Mouse (Mus musculus) heart, embryonic 16.5 days (tissue): ENCODE measurements around the gene Prkce. TPM values are rescaled to one million over a fixed set of nuclear protein-coding genes. Genes with fewer than 3 reads are reported as not detected.

Experiments used
- ATAC-seq: fragments of 200-750 bp; cut with Nextera tagmentation; replicated peaks from 2 replicates; pipeline ENCODE4 v1.8.0; 2017; ENCODE audit warnings: moderate number of reproducible peaks; ENCODE audit not compliant: insufficient read depth, low FRiP score; ENCODE audit errors: extremely low read depth
- H3K27ac ChIP-seq: fragments of 300-500 bp; sonication (generic); 2 replicates; pipeline ENCODE4 v1.5.1; 2014; ENCODE audit warnings: mild to moderate bottlenecking, low read length, control low read depth, moderate library complexity
- H3K27me3 ChIP-seq: fragments of 300-500 bp; sonication (generic); 2 replicates; pipeline ENCODE4 v1.6.1; 2014; ENCODE audit warnings: low read length, mixed read lengths; ENCODE audit not compliant: control insufficient read depth, insufficient read depth
- H3K36me3 ChIP-seq: fragments of 300-500 bp; sonication (generic); 2 replicates; pipeline ENCODE4 v1.6.1; 2014; ENCODE audit not compliant: control insufficient read depth, insufficient read depth
- H3K4me1 ChIP-seq: fragments of 300-500 bp; sonication (generic); 2 replicates; pipeline ENCODE4 v1.6.1; 2014; ENCODE audit warnings: low read length, mixed read lengths; ENCODE audit not compliant: control insufficient read depth, insufficient read depth
- H3K4me2 ChIP-seq: fragments of 300-500 bp; sonication (generic); 2 replicates; pipeline ENCODE4 v1.6.1; 2014; ENCODE audit warnings: low read depth, mild to moderate bottlenecking, control low read depth, low read length
- H3K4me3 ChIP-seq: fragments of 300-500 bp; sonication (generic); 2 replicates; pipeline ENCODE4 v1.5.1; 2014; ENCODE audit warnings: mild to moderate bottlenecking, control low read depth, low read length
- H3K9ac ChIP-seq: fragments of 300-500 bp; sonication (generic); 2 replicates; pipeline ENCODE4 v1.6.1; 2014; ENCODE audit warnings: low read length, control low read depth
- H3K9me3 ChIP-seq: fragments of 300-500 bp; sonication (generic); replicated peaks from 2 replicates; pipeline ENCODE4 v1.6.1; 2016; ENCODE audit warnings: low read length; ENCODE audit not compliant: control insufficient read depth
- WGBS: fragments of 180-500 bp; shearing (Covaris S2); extraction: QIAGEN DNeasy Blood & Tissue Kit; methylation state at CpG from one replicate; pipeline ENCODE4 v1.1.7; 2014; 5-methylcytosine and 5-hydroxymethylcytosine counted together
- polyA plus RNA-seq: library from polyadenylated mRNA; unstranded; fragments of >200 nt; fragmentation: Nextera tagmentation; extraction: Ambion mirVana; gene quantifications from 2 replicates; pipeline ENCODE4 v1.2.1, GENCODE M21; 2015

The Prkce gene
- polyA plus RNA-seq, 1 experiment from 2014 or later = 6.0 TPM

DNA sequence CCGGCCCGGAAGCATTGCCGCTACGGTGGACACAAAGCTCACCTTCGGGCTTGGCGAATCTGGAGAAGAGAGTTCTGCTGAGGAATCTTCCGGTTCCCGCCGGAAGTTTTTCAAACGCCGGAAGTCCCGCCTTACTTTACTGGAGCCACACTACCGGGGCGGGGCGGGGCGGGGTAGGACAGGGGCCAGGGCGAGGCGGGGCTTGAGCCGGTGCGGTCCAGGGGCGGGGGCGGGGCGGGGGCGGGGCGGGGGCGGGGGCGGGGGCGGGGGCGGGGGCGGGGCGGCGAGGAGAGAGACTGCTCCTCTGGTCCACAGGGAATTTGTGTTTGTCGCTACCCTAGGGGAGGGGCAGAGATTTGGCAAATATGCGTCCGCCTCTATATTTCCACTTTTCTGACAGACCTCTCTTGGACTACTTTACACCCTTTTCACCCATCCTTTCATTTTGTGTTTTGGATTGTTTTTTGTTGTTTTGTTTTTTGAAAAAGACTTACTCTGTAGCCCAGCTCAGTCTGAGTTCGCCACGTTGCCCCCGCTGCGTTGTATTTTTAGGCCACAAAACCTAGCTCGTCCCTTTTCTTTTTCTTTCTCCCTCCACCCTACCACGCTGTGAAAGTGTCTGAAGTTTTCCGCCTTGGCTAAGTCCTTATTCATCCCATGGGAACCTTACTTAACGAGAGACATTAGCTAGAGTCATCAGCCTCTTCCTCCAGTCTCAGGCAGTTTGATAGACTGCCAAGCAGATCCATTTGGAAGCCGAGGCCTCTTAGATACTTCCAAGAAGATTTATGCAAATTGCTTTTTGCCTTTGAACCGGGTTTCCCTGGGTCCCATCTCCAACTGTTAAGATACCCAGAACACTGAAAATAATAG, 22.3 kb upstream of the Prkce start, which contains the start of gene Srbd1:
Gene Srbd1 (minus strand): TSS at position 97 of the 873 bp plus-strand sequence.
- WGBS = 2% methylated on average over 30 of the region's 45 CpGs
- Histone ChIP-seq H3K36me3 (no peaks in the 10 kb centered on the region), H3K27ac (peak within 1 kb of the TSS; percentile 72), H3K9me3 (no peaks in the 10 kb centered on the region), H3K4me1 (peaks cover 14% of the 10 kb centered on the region), H3K4me3 (peak within 1 kb of the TSS; percentile 77), H3K9ac (peak within 1 kb of the TSS; percentile 86), H3K4me2 (peak within 1 kb of the TSS; percentile 99), H3K27me3 (no peaks in the 10 kb centered on the region)
- ATAC-seq = peak; percentile 96

DNA sequence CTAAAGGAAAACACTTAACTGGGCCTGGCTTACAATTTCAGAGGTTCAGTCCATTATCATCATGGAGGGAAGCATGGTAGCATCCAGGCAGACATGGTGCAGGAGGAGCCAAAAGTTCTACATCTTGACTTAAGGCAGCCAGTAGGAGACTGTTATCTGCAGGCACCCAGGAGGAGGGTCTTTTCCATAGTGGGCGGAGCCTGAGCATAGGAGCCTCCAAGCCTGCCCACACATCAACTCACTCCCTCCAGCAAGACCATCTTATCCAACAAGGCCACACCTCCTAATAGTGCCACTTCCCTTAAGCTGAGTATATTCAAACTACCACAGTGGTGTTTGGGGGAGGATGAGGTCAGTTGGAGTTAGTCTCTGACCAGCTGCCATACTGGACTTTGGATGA, 17.9 kb upstream of the Prkce start:
- Histone ChIP-seq H3K27me3 (no peaks in the 10 kb centered on the region), H3K4me2 (no peak overlapping the region), H3K4me1 (peaks cover 7% of the 10 kb centered on the region; the same call in 1 of the 2 replicates), H3K36me3 (no peaks in the 10 kb centered on the region), H3K9ac (no peak overlapping the region), H3K27ac (no peak overlapping the region), H3K9me3 (0 out of 2 replicates have a peak, but pooled peaks cover 2% of the 10 kb centered on the region), H3K4me3 (no peak overlapping the region)
- no peak for ATAC-seq
- WGBS = 95% methylated on average over 1 of the region's 1 CpGs

DNA sequence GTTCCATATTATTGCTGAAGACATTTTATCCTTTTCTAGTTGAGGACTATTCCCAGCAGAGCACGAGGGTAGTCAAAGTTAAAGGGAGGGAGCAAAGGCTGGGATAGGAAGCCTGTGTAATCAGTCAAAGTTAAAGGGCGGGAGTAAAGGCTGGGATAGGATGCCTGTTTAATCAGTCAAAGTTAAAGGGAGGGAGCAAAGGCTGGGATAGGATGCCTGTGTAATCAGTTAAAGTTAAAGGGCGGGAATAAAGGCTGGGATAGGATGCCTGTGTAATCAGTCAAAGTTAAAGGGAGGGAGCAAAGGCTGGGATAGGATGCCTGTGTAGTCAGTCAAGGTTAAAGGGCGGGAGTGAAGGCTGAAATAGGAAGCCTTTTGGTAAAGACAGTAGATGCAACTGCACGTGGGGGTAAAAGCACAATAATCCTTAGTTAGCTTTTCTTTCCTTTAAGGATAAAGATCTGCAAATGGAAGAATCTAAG, 16.7 kb upstream of the Prkce start:
- WGBS = 10% methylated on average over 5 of the region's 5 CpGs
- H3K4me3 ChIP-seq = no peak overlapping the region

GRCm38 (mm10) chr17:86156999-86157398, 10.6 kb upstream of the Prkce start:
- Histone ChIP-seq H3K4me1 (no peaks in the 10 kb centered on the region), H3K4me2 (no peak overlapping the region), H3K36me3 (no peaks in the 10 kb centered on the region), H3K9me3 (0 out of 2 replicates have a peak, but pooled peaks cover 2% of the 10 kb centered on the region), H3K27me3 (no peaks in the 10 kb centered on the region), H3K4me3 (no peak overlapping the region), H3K27ac (no peak overlapping the region), H3K9ac (no peak overlapping the region)
- ATAC-seq = no peak
- WGBS = 76% methylated on average over 6 of the region's 6 CpGs

More for the DNA sequence above, 16.7 kb upstream of the Prkce start:
- peak overlapping the region; percentile 32 for H3K4me2 ChIP-seq
- H3K9ac ChIP-seq = no peak overlapping the region
- peak; percentile 96 for ATAC-seq
- H3K4me1 ChIP-seq = peaks cover 2% of the 10 kb centered on the region; the same call in 1 of the 2 replicates
- no peaks in the 10 kb centered on the region for H3K36me3 ChIP-seq
- H3K27ac ChIP-seq = no peak overlapping the region
- H3K27me3 ChIP-seq = no peaks in the 10 kb centered on the region
- 0 out of 2 replicates have a peak, but pooled peaks cover 2% of the 10 kb centered on the region for H3K9me3 ChIP-seq

DNA sequence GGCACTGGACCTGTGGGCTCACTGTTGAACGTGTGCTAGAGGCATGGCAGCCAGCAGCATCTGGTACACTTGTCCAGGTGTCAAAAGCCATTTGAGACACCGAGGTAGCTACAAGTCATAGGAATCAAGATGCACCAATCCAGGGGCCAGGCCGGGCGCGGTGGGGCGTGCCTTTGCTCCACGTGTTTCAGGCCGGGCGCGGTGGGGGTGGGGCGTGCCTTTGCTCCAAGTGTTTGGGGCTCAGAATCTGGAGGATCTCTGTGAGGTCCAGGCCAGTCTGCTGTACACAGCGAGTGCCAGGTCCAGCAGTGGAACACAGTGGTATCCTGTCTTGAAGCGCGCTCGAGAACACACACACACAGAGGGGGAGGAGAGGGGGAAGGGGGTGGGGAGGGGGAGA, 4.9 kb upstream of the Prkce start:
- Histone ChIP-seq H3K4me3 (no peak overlapping the region), H3K9me3 (no peaks in the 10 kb centered on the region), H3K4me1 (peaks cover 9% of the 10 kb centered on the region), H3K27ac (no peak overlapping the region), H3K36me3 (no peaks in the 10 kb centered on the region), H3K27me3 (no peaks in the 10 kb centered on the region), H3K9ac (no peak overlapping the region), H3K4me2 (no peak overlapping the region)
- 61% methylated on average over 15 of the region's 15 CpGs for WGBS
- no peak for ATAC-seq

GRCm38 (mm10) chr17:86164416-86164815, 3.2 kb upstream of the Prkce start:
- 68% methylated on average over 7 of the region's 7 CpGs for WGBS
- Histone ChIP-seq H3K9me3 (no peaks in the 10 kb centered on the region), H3K27ac (no peak overlapping the region), H3K27me3 (no peaks in the 10 kb centered on the region), H3K36me3 (no peaks in the 10 kb centered on the region), H3K4me2 (no peak overlapping the region), H3K4me3 (no peak overlapping the region), H3K9ac (no peak overlapping the region), H3K4me1 (peaks cover 13% of the 10 kb centered on the region)
- no peak for ATAC-seq

DNA sequence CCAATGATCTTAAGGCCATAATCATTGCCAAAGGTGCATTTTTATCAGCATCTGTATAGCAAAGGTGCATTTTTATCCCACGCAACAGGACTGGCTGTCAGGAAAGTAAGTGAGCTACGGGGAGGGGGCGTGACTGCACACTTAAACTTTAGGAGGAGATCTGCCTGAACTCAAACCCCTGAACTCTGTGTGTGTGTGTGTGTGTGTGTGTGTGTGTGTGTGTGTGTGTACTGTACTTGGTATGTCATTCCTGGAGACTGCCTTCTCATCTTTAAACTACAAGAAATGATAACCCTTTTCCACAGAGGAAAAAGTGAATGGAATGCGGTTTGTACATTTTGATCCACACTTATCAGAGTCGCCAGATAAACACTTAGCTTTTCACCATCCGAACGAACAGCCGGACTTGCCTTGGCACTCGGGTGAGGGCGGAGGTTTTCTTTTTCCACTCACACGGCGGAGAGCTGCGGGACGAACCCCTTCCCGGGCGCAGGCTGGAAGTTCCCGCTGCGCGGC, 1.5 kb upstream of the Prkce start:
- no peaks in the 10 kb centered on the region for H3K27me3 ChIP-seq
- no peaks in the 10 kb centered on the region for H3K36me3 ChIP-seq
- H3K9ac ChIP-seq = peak overlapping the region; percentile 87
- ATAC-seq = no peak
- peaks cover 30% of the 10 kb centered on the region for H3K4me1 ChIP-seq
- H3K4me2 ChIP-seq = peak overlapping the region; percentile 94
- WGBS = 2% methylated on average over 19 of the region's 19 CpGs
- peak overlapping the region; percentile 96 for H3K27ac ChIP-seq
- H3K9me3 ChIP-seq = no peaks in the 10 kb centered on the region
- peak overlapping the region; percentile 90 for H3K4me3 ChIP-seq

GRCm38 (mm10) chr17:86166567-86167319, 842 bp upstream of the Prkce start:
- Histone ChIP-seq H3K9me3 (no peaks in the 10 kb centered on the region), H3K4me2 (peak overlapping the region; percentile 94), H3K27ac (peak overlapping the region; percentile 96), H3K9ac (peak overlapping the region; percentile 87), H3K4me1 (peaks cover 30% of the 10 kb centered on the region), H3K36me3 (no peaks in the 10 kb centered on the region), H3K27me3 (no peaks in the 10 kb centered on the region), H3K4me3 (peak overlapping the region; percentile 90)
- under 1% methylated on average over 46 of the region's 46 CpGs for WGBS
- ATAC-seq = peak; percentile 61
